Mouse (Mus musculus) liver, embryonic 14 days (tissue): ENCODE measurements around the gene Wnt5a. TPM values are rescaled to one million over a fixed set of nuclear protein-coding genes. Genes with fewer than 3 reads are reported as not detected.

Source experiments
- polyA plus RNA-seq: library from polyadenylated mRNA; depleted of rRNA; stranded (reverse); fragments of >200 nt; gene quantifications from 2 replicates; pipeline ENCODE4 v1.2.3, GENCODE M21; 2012; rRNA removed

Gene Wnt5a
- polyA plus RNA-seq, result 0.06 and 0.17 TPM in 2 replicates

DNA sequence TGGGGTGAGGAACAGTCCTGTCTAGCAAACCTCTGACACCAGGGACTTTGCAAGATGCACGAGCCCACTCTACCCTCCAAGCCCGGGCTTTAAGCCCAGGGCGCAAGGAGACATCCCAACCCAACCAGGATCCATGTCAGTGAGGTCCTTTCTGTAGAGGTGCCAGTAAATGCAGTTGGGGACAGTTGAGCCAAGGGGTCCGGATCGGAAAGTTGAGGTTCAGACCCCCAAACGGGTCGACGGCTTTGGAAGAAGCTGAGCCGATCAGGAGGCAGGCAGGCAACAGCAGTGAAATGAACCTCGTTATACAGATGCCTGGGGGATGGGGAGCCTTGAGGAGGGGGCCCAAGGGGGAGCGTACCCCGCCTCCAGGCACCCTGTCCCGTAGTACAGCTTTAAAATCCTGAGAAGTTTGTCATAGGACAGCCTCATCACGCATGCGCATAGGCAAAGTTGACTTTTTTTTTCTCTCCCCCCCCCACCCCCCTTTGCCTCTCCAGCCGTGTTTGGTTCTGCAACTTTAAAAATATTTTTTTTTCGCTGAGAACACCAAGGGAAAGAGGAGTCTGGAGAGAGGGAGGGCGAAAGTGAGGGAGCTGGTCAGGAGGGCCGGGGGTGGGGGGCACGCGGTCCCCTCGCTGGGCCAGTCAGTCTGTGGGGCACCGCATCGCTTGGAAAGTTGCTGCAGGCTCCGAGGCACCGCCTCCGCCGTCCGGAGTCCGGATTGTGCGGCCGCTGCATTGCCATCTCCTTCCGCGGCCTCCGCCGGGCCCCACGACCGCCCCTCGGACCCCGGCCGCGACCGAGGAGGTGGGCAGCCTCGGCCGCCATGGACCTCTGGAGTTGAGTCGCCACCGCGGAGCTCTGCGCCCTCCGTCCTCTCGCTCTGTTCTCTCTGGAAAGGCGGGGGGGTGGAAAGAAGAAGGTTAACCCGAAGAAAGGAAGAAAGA lies at the start of gene Wnt5a:
TSS of gene Wnt5a (plus strand) at position 650 of the 950 bp plus-strand sequence.

